Mouse (Mus musculus) heart, postnatal 14 days (tissue): ENCODE measurements at regions not wholly inside any gene's neighbourhood (a gene's known extent, or its start where the extent isn't known, plus 50 kb on each side); places are given as distances from the start of the nearest gene placed in this dataset.
"Not testable (repeated sequence)": the region's sequence is repeated elsewhere in the genome, so short reads cannot be mapped to it uniquely, and the experiment has no call there.

Experiments used
- DNase-seq, 2 experiments: peaks; one replicate each; pipeline ENCODE4 v3.0.0; 2021 to 2022
- intact Hi-C: fragments of 180-260 bp; cut with DNase I; formaldehyde crosslinking; loops from one replicate; pipeline ENCODE4 v1.15.1; 2025

- peak; percentile 13 to 25 for DNase-seq
- intact Hi-C loops, result no loop called here
Measured at GRCm38 (mm10) chr16:50783784-50784650, 193.1 kb upstream of the Ccdc54 start.

- intact Hi-C loops, result no loop called here
Measured at GRCm38 (mm10) chr16:50783240-50783639, 192.3 kb upstream of the Ccdc54 start.

DNA sequence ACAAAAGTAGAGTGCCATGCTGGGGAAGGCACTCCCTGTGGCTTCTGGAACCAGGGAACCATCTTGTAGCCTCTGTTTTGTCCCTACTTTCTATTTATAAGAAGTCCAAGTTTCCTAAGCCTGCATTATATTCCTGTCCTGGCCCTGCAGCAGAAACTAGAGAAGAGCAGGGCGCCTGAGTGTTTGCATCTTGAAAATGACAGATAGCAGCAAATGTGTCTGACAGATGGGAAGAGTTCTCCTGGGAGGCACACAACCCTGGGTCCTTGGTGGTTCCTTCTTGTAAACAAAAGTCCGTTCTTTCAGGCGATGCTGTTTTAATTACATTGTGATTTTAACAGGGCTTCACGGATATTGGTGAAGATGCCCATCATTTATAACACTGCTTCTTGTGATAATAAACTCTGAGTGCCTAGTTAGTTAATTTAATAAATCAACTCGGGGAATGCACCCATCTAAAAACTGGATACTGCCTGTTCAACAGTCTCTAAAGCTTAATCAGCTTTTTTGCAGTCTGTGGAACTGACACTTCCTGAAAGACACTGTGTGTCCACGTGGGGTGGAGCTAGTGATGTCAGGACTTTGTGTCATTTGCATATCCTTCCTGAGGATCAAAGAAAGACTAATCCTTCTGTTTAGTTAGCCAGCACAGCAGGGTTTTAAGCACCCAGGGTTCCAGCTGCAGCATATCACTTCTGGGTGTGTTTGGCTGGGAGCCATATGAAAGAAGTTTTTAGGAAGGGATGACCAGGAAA is 188.3 kb upstream of the Ccdc54 start:
- intact Hi-C loops, result no loop called here
- DNase-seq, result no peak

More at GRCm38 (mm10) chr16:50783240-50783639, 192.3 kb upstream of the Ccdc54 start:
- no peak for DNase-seq

GRCm38 (mm10) chr16:50774699-50775098 is 183.7 kb upstream of the Ccdc54 start:
- intact Hi-C loops, DNase-seq: not testable (repeated sequence)

GRCm38 (mm10) chr16:50766055-50766770 is 175.3 kb upstream of the Ccdc54 start:
- DNase-seq, result no peak
- intact Hi-C loops, result no loop called here

DNA sequence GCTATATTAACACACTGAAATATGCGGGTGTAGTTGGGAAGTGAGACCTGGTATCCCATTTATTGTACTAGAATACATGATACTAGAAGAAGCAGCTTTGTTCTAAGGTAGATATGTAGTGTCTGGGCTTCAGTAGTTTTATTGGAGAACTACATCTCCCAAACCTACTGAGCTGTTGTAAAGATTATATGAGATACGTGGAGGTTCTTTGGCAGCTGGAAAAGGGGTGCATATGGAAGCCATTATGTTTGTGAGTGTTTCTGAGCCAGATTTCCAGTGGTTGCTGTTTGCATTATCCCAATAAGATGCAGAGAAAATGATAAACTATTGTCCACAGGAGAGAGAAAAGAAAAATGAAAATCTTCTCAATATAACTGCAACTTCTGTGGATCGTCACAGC is 171.1 kb upstream of the Ccdc54 start:
- DNase-seq, result no peak
- intact Hi-C loops, result no loop called here

GRCm38 (mm10) chr16:50759979-50760378 is 169.0 kb upstream of the Ccdc54 start:
- intact Hi-C loops, result no loop called here
- DNase-seq, result no peak

DNA sequence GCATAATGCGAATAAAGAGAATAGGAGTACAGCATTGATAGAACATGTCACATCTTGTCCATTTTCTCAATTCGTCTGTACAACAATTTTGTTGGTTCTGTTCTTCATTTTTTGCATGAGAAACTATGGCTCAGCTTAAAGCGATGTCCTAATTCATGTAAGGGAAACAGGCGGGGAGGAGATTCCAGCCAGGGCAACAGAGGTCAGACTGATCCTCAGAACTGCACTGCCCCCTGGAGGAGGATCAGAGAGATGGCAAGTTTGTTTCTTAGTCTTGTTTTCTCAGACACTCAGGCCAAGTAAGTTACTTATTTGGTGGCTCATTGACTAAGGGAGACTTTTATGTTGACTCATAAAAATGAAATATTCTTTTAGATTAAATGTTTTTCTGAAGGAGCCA is 165.7 kb upstream of the Ccdc54 start:
- intact Hi-C loops, result loop anchor here (1.0 kb wide), 1 partner anchor 502 kb away; no protein-coding TSS in a partner anchor
- peak; percentile 62 to 64 for DNase-seq

DNA sequence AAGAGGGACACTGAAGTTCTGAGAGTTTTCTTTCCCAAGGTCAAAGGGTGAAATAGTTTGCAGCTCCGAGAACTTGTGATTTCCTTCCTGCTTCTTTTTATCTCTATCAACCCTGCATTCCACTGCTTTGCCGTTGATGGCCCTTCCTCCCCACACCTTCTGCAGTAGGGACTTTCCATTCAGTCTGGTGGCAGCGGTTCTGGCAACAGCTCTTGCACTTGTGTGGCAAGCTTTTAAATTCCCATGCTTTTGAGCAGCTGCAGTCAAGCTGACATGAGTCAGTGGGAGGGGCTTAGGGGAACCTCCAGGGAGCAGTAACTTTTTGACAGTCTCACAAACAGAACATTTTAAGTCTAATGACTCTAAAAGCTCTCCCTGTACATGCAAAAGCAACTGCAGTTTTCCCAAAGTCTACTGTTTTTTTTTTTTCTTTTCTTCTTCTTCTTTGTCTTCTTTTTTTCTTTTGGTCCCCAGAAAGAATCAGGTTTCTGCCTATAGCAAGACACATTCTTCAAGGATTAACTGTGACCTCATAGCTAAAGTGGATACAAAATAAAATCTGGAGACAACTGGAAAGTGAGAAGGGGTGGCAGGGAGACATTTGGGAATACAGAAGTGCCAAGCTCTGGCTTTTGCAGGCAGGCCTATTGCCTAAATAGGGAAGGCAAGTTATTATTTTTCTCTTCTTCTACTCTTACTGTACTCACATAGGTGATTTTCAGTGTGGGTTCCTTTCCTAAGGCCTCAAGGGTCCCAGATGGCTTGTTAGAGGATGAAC is 162.8 kb upstream of the Ccdc54 start:
- DNase-seq, result peak; percentile 51 to 63
- intact Hi-C loops, result no loop called here

DNA sequence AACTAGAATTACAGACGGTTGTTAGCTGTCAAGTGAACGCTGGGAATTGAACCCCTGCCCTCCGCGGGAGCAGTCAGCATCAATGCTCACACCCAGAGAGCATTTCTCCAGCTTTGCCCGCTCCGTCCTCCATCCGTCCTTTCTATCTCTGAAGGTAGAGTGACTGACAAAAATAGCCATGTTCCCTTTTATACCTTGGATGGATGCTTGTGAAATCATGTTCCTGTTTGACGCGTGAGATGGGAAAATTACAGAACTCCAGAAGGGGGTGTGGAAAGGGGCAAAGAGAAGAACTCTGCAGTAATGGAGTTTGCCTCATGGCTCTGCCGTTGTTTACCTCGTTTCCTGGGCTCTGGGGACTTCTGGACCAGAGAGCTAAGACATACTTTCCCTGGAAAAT is 162.1 kb upstream of the Ccdc54 start:
- intact Hi-C loops, result no loop called here
- no peak for DNase-seq

DNA sequence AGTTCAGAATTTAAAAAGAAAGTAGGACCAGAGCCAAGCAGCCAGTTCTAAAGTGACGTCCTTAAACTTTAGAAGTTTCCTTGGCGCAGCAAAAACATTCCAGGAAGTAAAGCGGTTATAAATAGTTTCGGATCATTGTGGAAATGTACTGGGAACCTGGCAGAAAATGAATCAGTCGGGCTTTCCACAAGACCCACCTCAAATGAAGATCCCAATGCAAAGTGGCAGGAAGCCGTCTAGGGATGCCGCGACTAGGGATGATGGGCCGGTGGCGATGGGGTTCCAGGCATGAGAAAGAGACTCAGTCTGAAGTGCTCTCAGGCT is 161.3 kb upstream of the Ccdc54 start:
- DNase-seq, result peak; percentile 16 to 18

DNA sequence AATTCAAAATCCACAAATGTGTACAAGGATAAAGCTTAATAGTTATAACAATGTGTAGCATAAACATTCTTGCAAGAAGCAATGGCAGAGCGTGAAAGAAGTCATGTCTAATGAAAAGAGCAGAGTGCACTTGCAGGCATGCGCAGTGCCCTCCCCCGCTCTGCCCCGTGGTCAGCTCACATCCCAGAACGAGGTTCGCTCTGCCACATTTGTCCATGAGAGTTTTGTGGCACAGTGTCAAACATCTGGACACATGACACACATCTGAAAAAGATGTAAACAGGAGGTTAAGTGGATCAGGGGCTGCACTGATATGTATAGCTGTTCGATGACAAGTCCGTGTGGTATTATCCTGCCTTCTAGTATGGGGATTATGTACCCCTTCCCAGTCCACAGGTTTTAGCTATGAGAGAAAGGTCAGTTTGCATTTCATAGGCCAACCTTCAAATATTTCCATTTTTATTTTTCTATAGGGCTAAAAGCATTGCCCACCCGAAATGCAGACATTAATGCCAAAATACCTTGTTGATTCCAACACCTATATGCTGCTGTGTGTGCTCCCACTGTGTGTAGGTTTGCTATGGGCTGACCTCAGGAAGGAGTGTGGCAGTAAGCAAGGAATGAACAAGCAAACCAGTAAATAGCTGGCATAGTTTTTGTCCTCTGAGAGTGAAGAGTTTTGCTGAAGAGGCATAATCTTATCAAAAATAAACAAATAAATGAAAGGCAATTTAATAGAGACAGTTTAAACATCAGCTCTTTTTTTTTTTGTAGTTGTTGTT is 160.7 kb upstream of the Ccdc54 start:
- intact Hi-C loops, result no loop called here
- DNase-seq, result no peak

More for the DNA sequence above, 161.3 kb upstream of the Ccdc54 start:
- intact Hi-C loops, result no loop called here

GRCm38 (mm10) chr16:50747698-50748097 is 156.7 kb upstream of the Ccdc54 start:
- DNase-seq, result no peak

GRCm38 (mm10) chr16:50745723-50746122 is 154.8 kb upstream of the Ccdc54 start:
- intact Hi-C loops, result no loop called here
- no peak for DNase-seq

More at GRCm38 (mm10) chr16:50747698-50748097, 156.7 kb upstream of the Ccdc54 start:
- intact Hi-C loops, result no loop called here

DNA sequence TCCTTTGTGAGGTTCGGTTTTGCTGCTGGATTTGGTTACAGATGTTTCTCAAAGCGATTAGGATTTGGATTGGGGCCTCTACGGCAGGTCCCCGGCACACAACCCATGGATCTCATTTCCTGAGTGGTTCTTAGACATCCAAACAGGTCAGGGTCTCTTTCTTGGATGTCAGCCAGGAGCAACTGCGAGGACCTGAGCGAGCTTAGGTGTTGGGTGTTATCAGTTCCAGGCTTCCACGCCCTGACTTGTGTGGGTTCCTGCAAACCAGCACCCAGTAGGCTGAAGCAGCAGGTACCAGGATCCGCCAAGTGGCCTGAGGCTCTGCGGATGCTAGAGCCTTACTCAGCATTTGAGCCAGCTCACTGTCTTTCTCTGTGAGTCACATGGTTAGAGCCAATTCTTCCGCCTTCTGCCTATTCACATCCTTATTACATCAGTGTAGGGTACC is 146.5 kb upstream of the Ccdc54 start:
- intact Hi-C loops, result loop anchor here (2.0 to 10.0 kb wide), 5 partner anchors 305 to 1573 kb away; partner anchors contain the start of gene Bbx
- peak; percentile 6 to 20 for DNase-seq

- intact Hi-C loops, result loop anchor here (1.0 to 10.0 kb wide), 6 partner anchors 304 to 1572 kb away; partner anchors contain the start of gene Bbx
- DNase-seq, result peak; percentile 94 to 95
Measured at GRCm38 (mm10) chr16:50736151-50737047, 145.4 kb upstream of the Ccdc54 start.

DNA sequence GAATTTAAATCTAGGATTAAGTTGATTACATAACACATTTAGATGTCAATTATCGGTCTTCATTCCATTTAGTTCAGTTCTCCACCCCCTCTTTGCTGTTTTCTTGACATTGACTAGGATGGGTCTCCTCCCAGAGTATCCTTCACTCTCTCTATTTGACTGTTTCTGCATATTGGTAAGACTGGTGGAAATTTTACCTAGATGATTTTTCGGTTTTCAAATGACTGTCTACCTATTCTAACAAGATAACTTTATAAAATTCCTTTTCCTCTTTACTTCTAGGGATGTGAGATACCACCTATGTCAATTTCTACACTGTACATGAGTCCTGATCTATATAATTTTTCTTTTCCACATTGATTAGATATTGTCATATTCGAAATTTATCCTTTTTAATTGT is 142.4 kb upstream of the Ccdc54 start:
- no peak for DNase-seq

More for the DNA sequence above, 142.4 kb upstream of the Ccdc54 start:
- intact Hi-C loops, result loop anchor here (2.0 to 10.0 kb wide), 2 partner anchors 203 to 1569 kb away; no protein-coding TSS in a partner anchor
